In genomic region chr10:78463769-78464167, GRCm38 (mm10) we compare ENCODE assay signal across 8 mouse cellular contexts. TPM values are rescaled to one million over a fixed set of nuclear protein-coding genes. Genes with fewer than 3 reads are reported as not detected.
DNase-seq lines count a peak whose midpoint lies in the region; ATAC-seq lines count a peak whose summit lies in the region.

No protein-coding gene starts in this region.

- WGBS in kidney, embryonic 14.5 days = 85% methylated on average over 3 of the region's 3 CpGs
- 94% methylated on average over 3 of the region's 3 CpGs for WGBS in embryonic facial prominence, embryonic 11.5 days
- 80% methylated on average over 3 of the region's 3 CpGs for WGBS in intestine, embryonic 14.5 days
- 84% methylated on average over 3 of the region's 3 CpGs for WGBS in midbrain, embryonic 16.5 days

- H3K27me3 ChIP-seq in kidney, embryonic 14.5 days (ENCODE audit: control insufficient read depth, insufficient read depth, low read length) = no peaks in the 10 kb centered on the region
- 0 out of 2 replicates have a peak, but pooled peaks cover 2% of the 10 kb centered on the region for H3K27me3 ChIP-seq in embryonic facial prominence, embryonic 11.5 days (ENCODE audit: control insufficient read depth, insufficient read depth, low read length)
- H3K27me3 ChIP-seq in intestine, embryonic 14.5 days (replicated peaks; ENCODE audit: control insufficient read depth, insufficient read depth, low read length) = no peaks in the 10 kb centered on the region
- no peaks in the 10 kb centered on the region for H3K27me3 ChIP-seq in midbrain, embryonic 16.5 days (ENCODE audit: control insufficient read depth, insufficient read depth, low read depth, low read length)

- H3K4me3 ChIP-seq in kidney, embryonic 14.5 days (ENCODE audit: low read length) = peak overlapping the region; percentile 68
- peak overlapping the region; percentile 65 for H3K4me3 ChIP-seq in embryonic facial prominence, embryonic 11.5 days (ENCODE audit: low read depth, low read length)
- peak overlapping the region; percentile 57 for H3K4me3 ChIP-seq in intestine, embryonic 14.5 days (ENCODE audit: low read depth, low read length)
- H3K4me3 ChIP-seq in midbrain, embryonic 16.5 days (ENCODE audit: low read depth, low read length) = peak overlapping the region; percentile 85

- H3K27ac ChIP-seq in kidney, embryonic 14.5 days (ENCODE audit: low read depth, low read length) = no peak overlapping the region
- H3K27ac ChIP-seq in embryonic facial prominence, embryonic 11.5 days (replicated peaks; ENCODE audit: low read depth, low read length) = no peak overlapping the region
- H3K27ac ChIP-seq in intestine, embryonic 14.5 days (ENCODE audit: low read depth) = no peak overlapping the region
- H3K27ac ChIP-seq in midbrain, embryonic 16.5 days (ENCODE audit: low read length) = no peak overlapping the region; the same call in 1 of the 2 replicates

- H3K4me2 ChIP-seq in kidney, embryonic 14.5 days (replicated peaks; ENCODE audit: low read depth, low read length) = peak overlapping the region; percentile 99
- peak overlapping the region; percentile 99 for H3K4me2 ChIP-seq in embryonic facial prominence, embryonic 11.5 days (ENCODE audit: low read depth, low read length)
- peak overlapping the region; percentile 98 for H3K4me2 ChIP-seq in intestine, embryonic 14.5 days (ENCODE audit: low read length)
- H3K4me2 ChIP-seq in midbrain, embryonic 16.5 days (ENCODE audit: low read length) = peak overlapping the region; percentile 95

- no peaks in the 10 kb centered on the region for H3K36me3 ChIP-seq in kidney, embryonic 14.5 days (ENCODE audit: control insufficient read depth, insufficient read depth, low read length)
- H3K36me3 ChIP-seq in embryonic facial prominence, embryonic 11.5 days (replicated peaks; ENCODE audit: control insufficient read depth, insufficient read depth, low read depth, low read length) = no peaks in the 10 kb centered on the region
- no peaks in the 10 kb centered on the region for H3K36me3 ChIP-seq in intestine, embryonic 14.5 days (ENCODE audit: control insufficient read depth, insufficient read depth, low read length)
- H3K36me3 ChIP-seq in midbrain, embryonic 16.5 days (ENCODE audit: control insufficient read depth, insufficient read depth, low read length) = no peaks in the 10 kb centered on the region

- no peak for ATAC-seq in kidney, embryonic 14.5 days (ENCODE audit: low FRiP score, low TSS enrichment)
- ATAC-seq in embryonic facial prominence, embryonic 11.5 days (replicated peaks; ENCODE audit: insufficient number of reproducible peaks, low FRiP score, low TSS enrichment, low read depth) = no peak
- no peak for ATAC-seq in intestine, embryonic 14.5 days (replicated peaks; ENCODE audit: low FRiP score, low TSS enrichment, low read depth)
- no peak for ATAC-seq in midbrain, embryonic 16.5 days

- H3K9me3 ChIP-seq in kidney, embryonic 14.5 days (ENCODE audit: control insufficient read depth, low read length) = no peaks in the 10 kb centered on the region
- no peaks in the 10 kb centered on the region for H3K9me3 ChIP-seq in embryonic facial prominence, embryonic 11.5 days (replicated peaks; ENCODE audit: control insufficient read depth, low read length)
- no peaks in the 10 kb centered on the region for H3K9me3 ChIP-seq in intestine, embryonic 14.5 days (ENCODE audit: control insufficient read depth, low read length)
- no peaks in the 10 kb centered on the region for H3K9me3 ChIP-seq in midbrain, embryonic 16.5 days (replicated peaks; ENCODE audit: control insufficient read depth, low read length, poor library complexity, severe bottlenecking)

- H3K9ac ChIP-seq in kidney, embryonic 14.5 days (ENCODE audit: low read depth, low read length) = peak overlapping the region; percentile 72; the same call in 1 of the 2 replicates
- peak overlapping the region; percentile 62 for H3K9ac ChIP-seq in embryonic facial prominence, embryonic 11.5 days (replicated peaks; ENCODE audit: low read length)
- peak overlapping the region; percentile 56 for H3K9ac ChIP-seq in intestine, embryonic 14.5 days (ENCODE audit: low read length)
- peak overlapping the region; percentile 82 for H3K9ac ChIP-seq in midbrain, embryonic 16.5 days (ENCODE audit: low read depth, low read length)

- peaks cover 9% of the 10 kb centered on the region for H3K4me1 ChIP-seq in kidney, embryonic 14.5 days (ENCODE audit: control insufficient read depth, insufficient read depth, low read length)
- H3K4me1 ChIP-seq in embryonic facial prominence, embryonic 11.5 days (ENCODE audit: control insufficient read depth, insufficient read depth, low read length) = peaks cover 5% of the 10 kb centered on the region; the same call in 1 of the 2 replicates
- peaks cover 12% of the 10 kb centered on the region for H3K4me1 ChIP-seq in intestine, embryonic 14.5 days (replicated peaks; ENCODE audit: control insufficient read depth, insufficient read depth, low read length)
- H3K4me1 ChIP-seq in midbrain, embryonic 16.5 days (ENCODE audit: control insufficient read depth, insufficient read depth, low read length) = peaks cover 21% of the 10 kb centered on the region

- no peak for DNase-seq in kidney, postnatal 14 days
- DNase-seq in embryonic facial prominence, embryonic 11.5 days (ENCODE audit: low spot score) = no peak
- no peak for DNase-seq in intestine, embryonic 14.5 days (ENCODE audit: low spot score)
- DNase-seq in spleen, postnatal 10 days (ENCODE audit: low spot score in 2 of 2) = no peak
- no peak for DNase-seq in urinary bladder, postnatal 4 days (ENCODE audit: low spot score in 2 of 2)
- no peak for DNase-seq in yolk sac, embryonic 10.5 days (ENCODE audit: low spot score)

RNA-seq across cellular contexts. Expression of gene Pdxk, which starts 1.0 kb away (rescaled TPM):
- polyA plus RNA-seq in kidney, embryonic 14.5 days (2014; fragmentation: Nextera tagmentation; extraction: Ambion mirVana) = 6.9 and 13.2 TPM in 2 replicates
- polyA plus RNA-seq in embryonic facial prominence, embryonic 11.5 days (2014; fragmentation: Nextera tagmentation; extraction: Ambion mirVana) = 6.6 and 7.4 TPM in 2 replicates
- 10.2 and 12.0 TPM in 2 replicates for polyA plus RNA-seq in intestine, embryonic 14.5 days (2014; fragmentation: Nextera tagmentation; extraction: Ambion mirVana)
- polyA plus RNA-seq in midbrain, embryonic 16.5 days (2015; fragmentation: Nextera tagmentation; extraction: Ambion mirVana) = 47.4 and 58.8 TPM in 2 replicates

RNA-seq across cellular contexts. Expression of gene Cstb, which starts 38.3 kb away (rescaled TPM):
- 206 and 270 TPM in 2 replicates for polyA plus RNA-seq in kidney, embryonic 14.5 days (2014; fragmentation: Nextera tagmentation; extraction: Ambion mirVana)
- 168 and 177 TPM in 2 replicates for polyA plus RNA-seq in embryonic facial prominence, embryonic 11.5 days (2014; fragmentation: Nextera tagmentation; extraction: Ambion mirVana)
- 258 and 265 TPM in 2 replicates for polyA plus RNA-seq in intestine, embryonic 14.5 days (2014; fragmentation: Nextera tagmentation; extraction: Ambion mirVana)
- polyA plus RNA-seq in midbrain, embryonic 16.5 days (2015; fragmentation: Nextera tagmentation; extraction: Ambion mirVana) = 90.7 and 94.6 TPM in 2 replicates

RNA-seq across cellular contexts. Expression of gene Rrp1, which starts 50.9 kb away (rescaled TPM):
- 228 and 265 TPM in 2 replicates for polyA plus RNA-seq in kidney, embryonic 14.5 days (2014; fragmentation: Nextera tagmentation; extraction: Ambion mirVana)
- polyA plus RNA-seq in embryonic facial prominence, embryonic 11.5 days (2014; fragmentation: Nextera tagmentation; extraction: Ambion mirVana) = 225 and 243 TPM in 2 replicates
- 238 and 249 TPM in 2 replicates for polyA plus RNA-seq in intestine, embryonic 14.5 days (2014; fragmentation: Nextera tagmentation; extraction: Ambion mirVana)
- polyA plus RNA-seq in midbrain, embryonic 16.5 days (2015; fragmentation: Nextera tagmentation; extraction: Ambion mirVana) = 406 and 431 TPM in 2 replicates

RNA-seq across cellular contexts. Expression of gene Olfr1358, which starts 53.5 kb away (rescaled TPM):
- polyA plus RNA-seq in kidney, embryonic 14.5 days (2014; fragmentation: Nextera tagmentation; extraction: Ambion mirVana) = not detected in 2 replicates
- not detected in 2 replicates for polyA plus RNA-seq in embryonic facial prominence, embryonic 11.5 days (2014; fragmentation: Nextera tagmentation; extraction: Ambion mirVana)
- polyA plus RNA-seq in intestine, embryonic 14.5 days (2014; fragmentation: Nextera tagmentation; extraction: Ambion mirVana) = not detected in 2 replicates
- not detected in 2 replicates for polyA plus RNA-seq in midbrain, embryonic 16.5 days (2015; fragmentation: Nextera tagmentation; extraction: Ambion mirVana)
